Mouse (Mus musculus) lung, postnatal 0 days (tissue): Measurements from ENCODE around the gene Ces2h. TPM values are rescaled to one million over a fixed set of nuclear protein-coding genes. Genes with fewer than 3 reads are reported as not detected.

Source experiments
- ATAC-seq: fragments of 200-750 bp; cut with Nextera tagmentation; 2 replicates; pipeline ENCODE4 v1.8.0; 2017; ENCODE audit warnings: moderate library complexity
- DNase-seq: peaks from one replicate; pipeline ENCODE4 v3.0.0-alpha.2; 2016; ENCODE audit warnings: low spot score
- H3K27ac ChIP-seq: fragments of 300-500 bp; sonication (generic); 2 replicates; pipeline ENCODE4 v1.5.1; 2014; ENCODE audit warnings: antibody characterized with exemption, mild to moderate bottlenecking, low read length, mixed read lengths
- H3K27me3 ChIP-seq: fragments of 300-500 bp; sonication (generic); replicated peaks from 2 replicates; pipeline ENCODE4 v1.6.1; 2014; ENCODE audit warnings: low read length, mixed read lengths; ENCODE audit not compliant: insufficient read depth
- H3K36me3 ChIP-seq: fragments of 300-500 bp; sonication (generic); 2 replicates; pipeline ENCODE4 v1.6.1; 2014; ENCODE audit warnings: low read length, mixed read lengths; ENCODE audit not compliant: insufficient read depth
- H3K4me1 ChIP-seq: fragments of 300-500 bp; sonication (generic); 2 replicates; pipeline ENCODE4 v1.6.1; 2014; ENCODE audit warnings: antibody characterized with exemption, low read depth, low read length, mixed read lengths; ENCODE audit not compliant: insufficient read depth
- H3K4me2 ChIP-seq: fragments of 300-500 bp; sonication (generic); replicated peaks from 2 replicates; pipeline ENCODE4 v1.6.1; 2014; ENCODE audit warnings: low read depth, mild to moderate bottlenecking, low read length, moderate library complexity, mixed read lengths
- H3K4me3 ChIP-seq: fragments of 300-500 bp; sonication (generic); 2 replicates; pipeline ENCODE4 v1.5.1; 2014; ENCODE audit warnings: low read depth, low read length
- H3K9ac ChIP-seq: fragments of 300-500 bp; sonication (generic); replicated peaks from 2 replicates; pipeline ENCODE4 v1.6.1; 2014; ENCODE audit warnings: low read depth, mild to moderate bottlenecking
- H3K9me3 ChIP-seq: fragments of 300-500 bp; sonication (generic); 2 replicates; pipeline ENCODE4 v1.6.1; 2016; ENCODE audit warnings: low read length, mixed read lengths
- CTCF ChIP-seq: IDR thresholded peaks from 2 replicates; pipeline ENCODE4 v1.5.1; 2016; ENCODE audit warnings: antibody characterized with exemption, mild to moderate bottlenecking
- EP300 ChIP-seq: IDR thresholded peaks from 2 replicates; pipeline ENCODE4 v1.6.1; 2016; ENCODE audit warnings: antibody characterized with exemption, mild to moderate bottlenecking, control low read depth
- polyA plus RNA-seq: library from polyadenylated mRNA; unstranded; fragments of >200 nt; fragmentation: Nextera tagmentation; extraction: Ambion mirVana; gene quantifications from 2 replicates; pipeline ENCODE4 v1.2.1, GENCODE M21; 2015

Gene Ces2h
- polyA plus RNA-seq, 1 experiment from 2014 or later, result not detected

GRCm38 (mm10) chr8:105068971-105069370, 68.3 kb downstream of the Ces2h start:
- no peak overlapping the region for H3K4me2 ChIP-seq
- H3K36me3 ChIP-seq, result no peaks in the 10 kb centered on the region

More at GRCm38 (mm10) chr8:105068971-105069370, 68.3 kb downstream of the Ces2h start:
- ATAC-seq (no peak), DNase-seq (no peak)
- no peaks in the 10 kb centered on the region for H3K4me1 ChIP-seq
- TF ChIP-seq CTCF (no peak), EP300 (no peak)
- no peak overlapping the region for H3K27ac ChIP-seq
- H3K9ac ChIP-seq, result no peak overlapping the region
- no peak overlapping the region for H3K4me3 ChIP-seq
- no peaks in the 10 kb centered on the region for H3K9me3 ChIP-seq
- no peaks in the 10 kb centered on the region for H3K27me3 ChIP-seq

Other genes with a start within 250 kb of the Ces2h start
- 1.4 and 1.7 TPM in 2 replicates for gene Ces2b, start 169.3 kb upstream of the Ces2h start, polyA plus RNA-seq
- not detected in 2 replicates for gene Ces2c, start 153.8 kb upstream of the Ces2h start, polyA plus RNA-seq
- 0.31 and 0.58 TPM in 2 replicates for gene Ces2e, start 74.6 kb upstream of the Ces2h start, polyA plus RNA-seq
- gene Ces2f, start 53.5 kb upstream of the Ces2h start, polyA plus RNA-seq, result not detected in 2 replicates
- 2.1 and 2.2 TPM in 2 replicates for gene Ces2g, start 39.1 kb upstream of the Ces2h start, polyA plus RNA-seq
- not detected in 2 replicates for gene Ces3a, start 47.7 kb downstream of the Ces2h start, polyA plus RNA-seq
- gene Ces3b, start 82.9 kb downstream of the Ces2h start, polyA plus RNA-seq, result not detected in 2 replicates
- gene Ces4a, start 130.9 kb downstream of the Ces2h start, polyA plus RNA-seq, result not detected in 2 replicates
- gene Cbfb, start 169.8 kb downstream of the Ces2h start, polyA plus RNA-seq, result 29.0 and 31.5 TPM in 2 replicates
- gene D230025D16Rik, start 224.3 kb downstream of the Ces2h start, polyA plus RNA-seq, result 82.6 and 91.3 TPM in 2 replicates